Mouse (Mus musculus) midbrain, embryonic 11.5 days (tissue): ENCODE data around the gene Ccdc186. TPM values are rescaled to one million over a fixed set of nuclear protein-coding genes. Genes with fewer than 3 reads are reported as not detected.
A peak's percentile ranks its signal among the peaks of the same experiment; 100 is the strongest.

ENCODE experiments used
- ATAC-seq: fragments of 200-750 bp; cut with Nextera tagmentation; 2 replicates; pipeline ENCODE4 v1.8.0; 2017; ENCODE audit warnings: moderate TSS enrichment, moderate library complexity; ENCODE audit not compliant: low FRiP score
- DNase-seq: peaks from one replicate; pipeline ENCODE4 v3.0.0; 2015; ENCODE audit warnings: low spot score; ENCODE audit errors: missing footprints
- H3K27ac ChIP-seq: fragments of 300-500 bp; sonication (generic); 2 replicates; pipeline ENCODE4 v1.5.1; 2014; ENCODE audit warnings: low read depth, low read length
- H3K27me3 ChIP-seq: fragments of 300-500 bp; sonication (generic); 2 replicates; pipeline ENCODE4 v1.6.1; 2014; ENCODE audit warnings: mild to moderate bottlenecking, low read length, moderate library complexity, mixed read lengths; ENCODE audit not compliant: control insufficient read depth, insufficient read depth
- H3K36me3 ChIP-seq: fragments of 300-500 bp; sonication (generic); 2 replicates; pipeline ENCODE4 v1.6.1; 2014; ENCODE audit warnings: mild to moderate bottlenecking, low read length, moderate library complexity, mixed read lengths; ENCODE audit not compliant: control insufficient read depth, insufficient read depth
- H3K4me1 ChIP-seq: fragments of 300-500 bp; sonication (generic); 2 replicates; pipeline ENCODE4 v1.6.1; 2014; ENCODE audit warnings: low read length; ENCODE audit not compliant: control insufficient read depth, insufficient read depth
- H3K4me2 ChIP-seq: fragments of 300-500 bp; sonication (generic); 2 replicates; pipeline ENCODE4 v1.6.1; 2014; ENCODE audit warnings: mild to moderate bottlenecking, moderate library complexity
- H3K4me3 ChIP-seq: fragments of 300-500 bp; sonication (generic); 2 replicates; pipeline ENCODE4 v1.5.1; 2014; ENCODE audit warnings: low read depth, low read length
- H3K9ac ChIP-seq: fragments of 300-500 bp; sonication (generic); 2 replicates; pipeline ENCODE4 v1.6.1; 2014; ENCODE audit warnings: low read length
- H3K9me3 ChIP-seq: fragments of 300-500 bp; sonication (generic); 2 replicates; pipeline ENCODE4 v1.6.1; 2016; ENCODE audit warnings: low read length; ENCODE audit not compliant: control insufficient read depth
- WGBS: fragments of 180-500 bp; shearing (Covaris S2); extraction: QIAGEN DNeasy Blood & Tissue Kit; methylation state at CpG from one replicate; pipeline ENCODE4 v1.1.7; 2014; 5-methylcytosine and 5-hydroxymethylcytosine counted together
- polyA plus RNA-seq: library from polyadenylated mRNA; unstranded; fragments of >200 nt; fragmentation: Nextera tagmentation; extraction: Ambion mirVana; gene quantifications from 2 replicates; pipeline ENCODE4 v1.2.1, GENCODE M21; 2014

The Ccdc186 gene
- polyA plus RNA-seq, 1 experiment from 2014 or later = 18.4 TPM

DNA sequence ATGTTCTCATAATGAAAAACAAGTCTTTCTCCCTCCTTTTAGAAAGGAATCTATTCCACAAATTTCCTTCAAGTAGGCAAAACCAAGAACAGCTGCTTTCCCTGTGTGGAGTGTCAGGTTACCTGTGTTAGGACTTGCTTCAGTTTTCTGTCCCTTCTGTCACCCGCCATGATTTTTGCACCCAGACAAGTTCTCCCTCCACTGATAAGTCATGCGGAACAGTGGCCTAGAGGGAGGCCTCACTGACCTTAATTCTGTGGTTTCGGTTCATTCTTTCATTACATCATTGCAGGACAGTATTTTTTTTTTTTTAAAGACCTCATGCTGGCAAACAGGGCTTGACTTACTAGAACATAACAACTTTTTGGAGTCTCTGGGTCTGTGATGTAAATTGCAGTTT, 72.6 kb downstream of the Ccdc186 start:
- Histone ChIP-seq H3K4me3 (no peak overlapping the region), H3K4me2 (no peak overlapping the region), H3K9ac (no peak overlapping the region), H3K4me1 (peaks cover 2% of the 10 kb centered on the region; the same call in 1 of the 2 replicates), H3K27ac (no peak overlapping the region), H3K36me3 (no peaks in the 10 kb centered on the region), H3K9me3 (no peaks in the 10 kb centered on the region), H3K27me3 (no peaks in the 10 kb centered on the region)
- WGBS = 53% methylated on average over 3 of the region's 3 CpGs
- DNase-seq (no peak), ATAC-seq (no peak)

DNA sequence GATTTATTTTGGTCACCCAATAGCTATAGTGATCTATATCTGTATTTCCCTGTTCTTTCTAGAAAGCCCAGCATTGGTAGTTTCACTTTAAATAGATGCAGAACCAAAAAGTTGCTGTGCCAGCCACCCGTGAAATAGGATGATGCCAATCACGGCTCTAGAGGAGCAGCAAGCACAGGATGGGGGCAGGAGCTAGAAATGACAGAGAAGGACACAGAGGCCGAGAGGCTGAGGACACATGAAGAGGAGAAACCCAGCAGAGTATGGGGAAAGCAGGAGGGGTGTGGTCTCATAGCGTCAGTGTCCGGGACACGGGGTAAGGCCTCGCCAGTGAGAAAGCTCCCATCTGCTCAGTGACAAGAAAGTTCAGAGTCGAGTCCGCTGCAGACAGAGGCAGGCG, 74.1 kb downstream of the Ccdc186 start:
- no peaks in the 10 kb centered on the region for H3K27me3 ChIP-seq
- H3K36me3 ChIP-seq = no peaks in the 10 kb centered on the region
- no peak for ATAC-seq
- H3K9ac ChIP-seq = no peak overlapping the region
- no peaks in the 10 kb centered on the region for H3K9me3 ChIP-seq
- no peak overlapping the region for H3K4me2 ChIP-seq
- 74% methylated on average over 10 of the region's 10 CpGs for WGBS
- H3K4me1 ChIP-seq = peaks cover 2% of the 10 kb centered on the region; the same call in 1 of the 2 replicates
- H3K4me3 ChIP-seq = no peak overlapping the region
- DNase-seq = no peak
- H3K27ac ChIP-seq = no peak overlapping the region

DNA sequence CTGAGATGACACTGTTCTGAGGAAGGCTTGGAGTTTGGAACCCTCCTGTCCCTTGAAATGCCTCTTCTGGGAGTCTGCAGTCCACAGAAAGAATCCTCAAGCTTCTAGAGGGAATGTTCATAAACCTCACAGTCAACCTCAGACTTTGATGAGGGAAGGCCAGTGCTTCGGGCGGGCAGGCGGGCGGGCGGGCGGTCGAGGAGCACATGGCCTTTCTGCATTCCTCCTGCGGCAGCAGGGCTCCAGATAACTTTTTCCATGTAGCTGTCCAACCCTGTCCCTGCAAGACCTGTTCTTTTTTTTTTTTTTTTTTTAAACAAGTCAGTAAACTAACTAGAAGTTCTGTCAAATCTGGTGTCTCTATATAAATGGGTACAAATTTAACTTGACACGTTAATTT, 75.4 kb downstream of the Ccdc186 start:
- H3K4me2 ChIP-seq = no peak overlapping the region
- peaks cover 2% of the 10 kb centered on the region; the same call in 1 of the 2 replicates for H3K4me1 ChIP-seq
- no peak for ATAC-seq
- H3K9me3 ChIP-seq = no peaks in the 10 kb centered on the region
- H3K4me3 ChIP-seq = no peak overlapping the region
- no peak for DNase-seq
- H3K36me3 ChIP-seq = no peaks in the 10 kb centered on the region
- H3K27me3 ChIP-seq = no peaks in the 10 kb centered on the region
- no peak overlapping the region for H3K9ac ChIP-seq
- H3K27ac ChIP-seq = no peak overlapping the region
- 92% methylated on average over 9 of the region's 9 CpGs for WGBS

DNA sequence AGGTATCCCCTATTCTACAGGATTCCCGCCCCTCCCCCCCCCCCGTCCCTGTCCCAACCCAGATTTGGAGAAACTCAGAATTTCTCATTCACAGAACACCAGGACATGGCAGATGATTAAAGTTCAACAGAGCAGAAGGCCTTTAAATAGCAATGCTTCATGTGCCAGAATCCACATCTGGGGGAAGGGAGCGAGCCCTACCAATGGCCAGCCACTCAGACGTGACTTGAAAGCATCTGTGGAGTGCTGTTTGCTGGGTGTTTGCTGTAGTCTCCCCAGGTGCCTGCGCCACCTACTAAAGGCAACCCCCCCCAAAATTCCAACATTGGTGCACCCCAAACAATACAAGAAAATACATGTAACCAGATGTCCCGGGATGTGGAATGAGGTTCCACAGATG, 76.5 kb downstream of the Ccdc186 start:
- DNase-seq = no peak
- H3K36me3 ChIP-seq = no peaks in the 10 kb centered on the region
- no peak overlapping the region for H3K9ac ChIP-seq
- no peak for ATAC-seq
- no peak overlapping the region for H3K4me3 ChIP-seq
- H3K9me3 ChIP-seq = no peaks in the 10 kb centered on the region
- H3K27ac ChIP-seq = no peak overlapping the region
- H3K27me3 ChIP-seq = no peaks in the 10 kb centered on the region
- no peak overlapping the region for H3K4me2 ChIP-seq
- WGBS = 69% methylated on average over 5 of the region's 6 CpGs
- H3K4me1 ChIP-seq = no peaks in the 10 kb centered on the region; the same call in 1 of the 2 replicates

DNA sequence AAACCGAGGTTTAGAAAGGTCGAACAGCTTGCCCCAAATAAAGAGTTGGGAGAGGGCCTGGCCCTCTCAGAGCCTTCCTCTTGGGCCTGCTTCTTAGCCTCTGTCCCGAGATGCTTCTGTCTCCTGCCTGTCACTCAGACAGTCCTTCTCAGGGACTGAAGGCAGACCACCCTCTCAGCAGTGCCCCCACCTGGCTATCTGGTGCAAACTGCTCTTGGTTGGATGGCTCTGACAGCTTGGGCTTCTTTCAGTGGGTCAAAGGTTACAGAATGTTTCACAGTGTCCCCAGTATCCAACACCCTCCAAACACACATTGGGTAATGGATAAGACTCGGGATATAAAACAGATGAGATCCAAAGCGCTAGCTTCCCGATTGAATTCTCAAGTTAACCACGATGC, 76.9 kb downstream of the Ccdc186 start:
- Histone ChIP-seq H3K9me3 (no peaks in the 10 kb centered on the region), H3K27ac (no peak overlapping the region), H3K4me1 (no peaks in the 10 kb centered on the region), H3K4me3 (no peak overlapping the region), H3K4me2 (no peak overlapping the region), H3K27me3 (no peaks in the 10 kb centered on the region), H3K36me3 (no peaks in the 10 kb centered on the region), H3K9ac (no peak overlapping the region)
- DNase-seq = no peak
- WGBS = 69% methylated on average over 7 of the region's 7 CpGs
- 0 out of 2 replicates have a peak, but pooled peaks have one; percentile 11 for ATAC-seq

Other genes with a start within 250 kb of the Ccdc186 start
- 0.15 and 0.28 TPM in 2 replicates for gene Adrb1, start 100.0 kb downstream of the Ccdc186 start, polyA plus RNA-seq
- gene Tdrd1, start 4.0 kb upstream of the Ccdc186 start, polyA plus RNA-seq = 0.27 and 0.50 TPM in 2 replicates
- gene Vwa2, start 52.1 kb upstream of the Ccdc186 start, polyA plus RNA-seq = 0.18 and 0.26 TPM in 2 replicates
- 3.0 and 3.5 TPM in 2 replicates for gene Afap1l2, start 186.0 kb upstream of the Ccdc186 start, polyA plus RNA-seq